In genomic region chr5:100451871-100452270, GRCm38 (mm10) we compare ENCODE assay signal across 23 mouse cellular contexts. TPM values are rescaled to one million over a fixed set of nuclear protein-coding genes. Genes with fewer than 3 reads are reported as not detected.
A peak's percentile ranks its signal among the peaks of the same experiment; 100 is the strongest.
DNase-seq lines count a peak whose midpoint lies in the region; TF ChIP-seq lines count a peak whose summit lies in the region.
"Had no signal": no experiment of that assay in that cellular context is flagged by ENCODE, and none has a peak within 500 bp of the region (broad histone marks: within the 10 kb centered on the region; RNA-seq: fewer than 3 reads in every experiment).

No protein-coding gene starts in this region.

- no peak overlapping the region for H3K27ac ChIP-seq in heart, embryonic 10.5 days

- H3K9me3 ChIP-seq in heart, embryonic 10.5 days = no peaks in the 10 kb centered on the region
- H3K9me3 ChIP-seq: G1E had no signal

- peak; percentile 25 for DNase-seq in heart, embryonic 10.5 days (ENCODE audit: low spot score)
- no peak for DNase-seq in heart, adult 8-10 months (ENCODE audit: low spot score)
- peak; percentile 58 for DNase-seq in R1 (ENCODE audit: low read depth, low spot score)
- DNase-seq in ZHBTc4 (ENCODE audit: low read depth, low spot score) = peak; percentile 53
- DNase-seq in brain, embryonic 14.5 days (ENCODE audit: low read depth) = peak; percentile 11
- no peak for DNase-seq in spleen, postnatal 10 days (ENCODE audit: low spot score in 2 of 2)
- no peak for DNase-seq in spleen, postnatal 4 days (ENCODE audit: low spot score in 2 of 2)
- DNase-seq in right cerebral cortex, adult 2 months (ENCODE audit: low spot score in 2 of 2) = no peak
- DNase-seq: adrenal gland, adult 2 months; adrenal gland, adult 8-10 months; adrenal gland, postnatal 10 days; adrenal gland, postnatal 14 days; adrenal gland, postnatal 25 days; adrenal gland, postnatal 36 days; B cell, adult 2 months; cerebellum, adult 11 months; cerebellum, adult 11-12 months; cerebellum, adult 18-20 months; cerebellum, adult 2 months; cerebellum, adult 8-10 months had no signal

- no peaks in the 10 kb centered on the region for H3K27me3 ChIP-seq in heart, embryonic 10.5 days (ENCODE audit: insufficient read depth, poor library complexity, severe bottlenecking)
- H3K27me3 ChIP-seq: CH12.LX, Patski had no signal

- no peaks in the 10 kb centered on the region for H3K4me1 ChIP-seq in heart, embryonic 10.5 days

- no peak for TF ChIP-seq POLR2A in brain, embryonic 14.5 days (IDR thresholded peaks at IDR 0.05; ENCODE audit: borderline replicate concordance, extremely low read depth, insufficient read depth, insufficient read length, poor library complexity, severe bottlenecking)

- peaks cover 82% of the 10 kb centered on the region for H3K36me3 ChIP-seq in heart, embryonic 10.5 days

- H3K4me3 ChIP-seq in heart, embryonic 10.5 days = no peak overlapping the region

- 85% methylated on average over 2 of the region's 2 CpGs for WGBS in heart, embryonic 10.5 days

- no peak for TF ChIP-seq CTCF in brain, embryonic 14.5 days (IDR thresholded peaks at IDR 0.05; ENCODE audit: borderline replicate concordance, extremely low read depth, insufficient read depth, insufficient read length)

RNA-seq across cellular contexts. Expression of gene Sec31a, which starts 35.8 kb away (rescaled TPM):
- 156 and 180 TPM in 2 replicates for polyA plus RNA-seq in heart, embryonic 10.5 days (2016; fragmentation: Nextera tagmentation; extraction: Ambion mirVana)
- total RNA-seq in heart, adult 8-10 months (2022) = 100 to 1,000 TPM in 3 of 4 experiments, 10 to 100 TPM in 1; 97.9 to 108 (median 104) TPM
- polyA plus RNA-seq in brain, embryonic 14.5 days (2012; rRNA removed) = 149 and 171 TPM in 2 replicates

RNA-seq across cellular contexts. Expression of gene Lin54, which starts 48.6 kb away (rescaled TPM):
- 10.4 and 13.4 TPM in 2 replicates for polyA plus RNA-seq in heart, embryonic 10.5 days (2016; fragmentation: Nextera tagmentation; extraction: Ambion mirVana)
- total RNA-seq in heart, adult 8-10 months (2022) = 10 to 100 TPM in 1 of 4 experiments, 1 to 10 TPM in 3; 7.3 to 10.3 (median 7.6) TPM
- 8.6 and 9.4 TPM in 2 replicates for polyA plus RNA-seq in brain, embryonic 14.5 days (2012; rRNA removed)

Comparison
In these comparisons a context has a peak if more than half of its experiments do, and no peak if none do; other contexts are left out.
1. DNase-seq: peak in heart, embryonic 10.5 days (single experiment), R1 (single experiment), ZHBTc4 (single experiment) and brain, embryonic 14.5 days (single experiment); none in heart, adult 8-10 months (single experiment), spleen, postnatal 10 days (0 of 2), spleen, postnatal 4 days (0 of 2) and right cerebral cortex, adult 2 months (0 of 2).